Mouse (Mus musculus) bone marrow, adult 2 months (tissue): Measurements from ENCODE around the gene Piezo1.

Source experiments
- CTCF ChIP-seq: fragments of 200-500 bp; IDR thresholded peaks from 2 replicates; pipeline ENCODE4 v1.5.1; 2011; ENCODE audit warnings: low read length, control low read depth; ENCODE audit not compliant: control insufficient read depth, insufficient read depth
- POLR2A ChIP-seq: fragments of 200-500 bp; IDR thresholded peaks from 2 replicates; pipeline ENCODE4 v1.6.1; 2011; ENCODE audit warnings: low read depth, mild to moderate bottlenecking, control low read depth, low read length, borderline replicate concordance; ENCODE audit not compliant: control insufficient read depth

- no peak for TF ChIP-seq CTCF
- peak; percentile 71 for TF ChIP-seq POLR2A
Measured at GRCm38 (mm10) chr8:122567361-122568108, 16.4 kb upstream of the Piezo1 start, which contains the start of gene Cdt1.
